Mouse (Mus musculus) megakaryocyte, embryonic 14.5 days (primary cell): ENCODE data around the gene Hvcn1.

Experiments used
- FLI1 ChIP-seq: IDR thresholded peaks from 2 replicates; pipeline ENCODE4 v1.6.1; 2012; ENCODE audit warnings: low read length, inconsistent platforms, mixed read lengths
- GATA1 ChIP-seq: IDR thresholded peaks from 3 replicates; pipeline ENCODE4 v1.6.1; 2012; ENCODE audit warnings: mixed read lengths, low read length, inconsistent platforms, borderline replicate concordance

- TF ChIP-seq GATA1 = no peak
- TF ChIP-seq FLI1 = no peak
Measured at GRCm38 (mm10) chr5:122200872-122201271, 5.7 kb upstream of the Hvcn1 start.
